Mouse (Mus musculus): Measurements from ENCODE around the gene Sertad3. TPM values are rescaled to one million over a fixed set of nuclear protein-coding genes. Genes with fewer than 3 reads are reported as not detected.
A peak's percentile ranks its signal among the peaks of the same experiment; 100 is the strongest.

The Sertad3 gene
- polyA plus RNA-seq, 1 experiment from 2014 or later, result 18.7 TPM

GRCm38 (mm10) chr7:27526039-27526827, 52.7 kb downstream of the Sertad3 start:
- H3K9ac ChIP-seq (replicated peaks), result no peak overlapping the region
- WGBS, result 23% methylated on average over 10 of the region's 10 CpGs
- no peaks in the 10 kb centered on the region for H3K4me1 ChIP-seq
- no peak overlapping the region for H3K27ac ChIP-seq (replicated peaks)
- ATAC-seq (ENCODE audit: low FRiP score, low read depth), result peak; percentile 52; the same call in 1 of the 2 replicates
- H3K4me3 ChIP-seq, result no peak overlapping the region
- peaks cover 13% of the 10 kb centered on the region for H3K36me3 ChIP-seq
- H3K9me3 ChIP-seq, result no peaks in the 10 kb centered on the region
- H3K4me2 ChIP-seq (replicated peaks), result no peak overlapping the region
- H3K27me3 ChIP-seq, result no peaks in the 10 kb centered on the region

Other genes starting within 250 kb of the Sertad3 start
- gene Itpkc, start 245.1 kb upstream of the Sertad3 start, polyA plus RNA-seq (2016; fragmentation: Nextera tagmentation; extraction: Ambion mirVana), result 8.7 and 10.2 TPM in 2 replicates
- 22.1 and 22.9 TPM in 2 replicates for gene Coq8b, start 240.7 kb upstream of the Sertad3 start, polyA plus RNA-seq (2016; fragmentation: Nextera tagmentation; extraction: Ambion mirVana)
- 59.8 and 61.2 TPM in 2 replicates for gene Numbl, start 215.3 kb upstream of the Sertad3 start, polyA plus RNA-seq (2016; fragmentation: Nextera tagmentation; extraction: Ambion mirVana)
- gene Ltbp4, start 136.1 kb upstream of the Sertad3 start, polyA plus RNA-seq (2016; fragmentation: Nextera tagmentation; extraction: Ambion mirVana), result 10.1 and 10.2 TPM in 2 replicates
- gene Shkbp1, start 117.7 kb upstream of the Sertad3 start, polyA plus RNA-seq (2016; fragmentation: Nextera tagmentation; extraction: Ambion mirVana), result 77.3 and 78.1 TPM in 2 replicates
- 0.87 TPM in 1 of 2 replicates, not detected in the other for gene Gm20479, start 116.3 kb upstream of the Sertad3 start, polyA plus RNA-seq (2016; fragmentation: Nextera tagmentation; extraction: Ambion mirVana)
- gene Sptbn4, start 26.1 kb upstream of the Sertad3 start, polyA plus RNA-seq (2016; fragmentation: Nextera tagmentation; extraction: Ambion mirVana), result 0.67 and 0.78 TPM in 2 replicates
- gene Blvrb, start 25.8 kb upstream of the Sertad3 start, polyA plus RNA-seq (2016; fragmentation: Nextera tagmentation; extraction: Ambion mirVana), result 23.1 and 31.0 TPM in 2 replicates
- 11.6 and 14.4 TPM in 2 replicates for gene Sertad1, start 13.1 kb downstream of the Sertad3 start, polyA plus RNA-seq (2016; fragmentation: Nextera tagmentation; extraction: Ambion mirVana)
- 2.5 and 3.1 TPM in 2 replicates for gene Prx, start 25.6 kb downstream of the Sertad3 start, polyA plus RNA-seq (2016; fragmentation: Nextera tagmentation; extraction: Ambion mirVana)
- 0.38 and 0.45 TPM in 2 replicates for gene Hipk4, start 49.5 kb downstream of the Sertad3 start, polyA plus RNA-seq (2016; fragmentation: Nextera tagmentation; extraction: Ambion mirVana)
- gene Pld3, start 79.5 kb downstream of the Sertad3 start, polyA plus RNA-seq (2016; fragmentation: Nextera tagmentation; extraction: Ambion mirVana), result 69.9 and 71.6 TPM in 2 replicates
- 37.2 and 37.4 TPM in 2 replicates for gene 2310022A10Rik, start 79.5 kb downstream of the Sertad3 start, polyA plus RNA-seq (2016; fragmentation: Nextera tagmentation; extraction: Ambion mirVana)
- 79.6 and 90.9 TPM in 2 replicates for gene Akt2, start 117.8 kb downstream of the Sertad3 start, polyA plus RNA-seq (2016; fragmentation: Nextera tagmentation; extraction: Ambion mirVana)
- gene Ttc9b, start 180.1 kb downstream of the Sertad3 start, polyA plus RNA-seq (2016; fragmentation: Nextera tagmentation; extraction: Ambion mirVana), result 18.1 and 19.4 TPM in 2 replicates
- gene Map3k10, start 200.8 kb downstream of the Sertad3 start, polyA plus RNA-seq (2016; fragmentation: Nextera tagmentation; extraction: Ambion mirVana), result 17.9 and 18.9 TPM in 2 replicates
- gene Zfp607b, start 215.6 kb downstream of the Sertad3 start, polyA plus RNA-seq (2016; fragmentation: Nextera tagmentation; extraction: Ambion mirVana), result 9.3 and 9.9 TPM in 2 replicates

Measured in midbrain, embryonic 12.5 days (tissue).